Mouse (Mus musculus): Measurements from ENCODE around the gene Hs3st3a1. TPM values are rescaled to one million over a fixed set of nuclear protein-coding genes. Genes with fewer than 3 reads are reported as not detected.

Hs3st3a1 gene
- 0.45 and 0.58 TPM in 2 replicates for polyA plus RNA-seq (2015; fragmentation: Nextera tagmentation; extraction: Ambion mirVana)

DNA sequence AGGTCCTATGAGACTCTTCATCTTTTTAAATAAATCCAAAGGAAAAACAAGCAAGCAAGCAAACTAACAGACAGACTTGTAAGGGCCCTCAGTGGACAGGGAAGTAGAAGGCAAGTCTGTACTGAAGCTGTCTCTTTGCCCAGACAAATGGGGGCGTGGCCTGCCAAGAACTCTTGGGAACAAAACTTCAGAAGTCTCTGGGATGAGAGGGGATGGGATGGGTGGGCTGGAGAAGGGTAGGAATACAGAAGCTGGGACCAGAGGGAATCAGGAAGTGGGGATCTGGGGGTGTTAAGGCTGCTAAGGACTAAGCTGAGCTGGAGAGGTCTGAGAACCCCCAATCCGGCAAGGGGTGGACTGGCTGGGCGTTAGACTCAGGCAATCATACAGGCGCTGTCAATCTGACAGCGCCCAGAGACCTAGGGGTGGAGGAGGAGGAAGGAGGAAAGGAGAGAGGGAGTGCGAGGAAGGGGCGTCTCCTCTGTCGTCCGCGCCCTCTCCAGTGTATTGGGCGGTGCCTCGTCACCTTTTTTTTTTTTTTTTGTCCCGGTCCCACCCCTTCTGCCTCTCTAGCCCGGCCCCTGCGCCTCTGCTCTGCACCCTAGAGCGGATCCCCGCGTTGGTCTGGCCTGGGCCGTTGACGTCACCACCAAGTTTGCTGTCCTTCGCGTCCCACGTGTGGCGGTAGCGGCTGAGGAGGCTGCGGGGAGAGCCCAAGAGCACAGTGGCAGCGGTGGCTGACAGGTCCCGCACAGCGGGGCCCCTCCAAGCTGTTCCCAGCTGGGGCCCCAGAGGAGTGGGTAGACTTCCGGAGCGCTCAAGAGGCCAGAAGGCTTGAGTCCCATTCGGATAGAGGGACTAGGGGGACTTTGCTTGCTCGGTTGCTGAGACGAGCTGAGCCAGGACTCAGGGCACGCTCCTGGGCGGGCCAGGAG is at the start of gene Hs3st3a1:
Gene Hs3st3a1 (plus strand): TSS at position 722 of the 935 bp plus-strand sequence.

GRCm38 (mm10) chr11:64436412-64436727 is 1.2 kb downstream of the Hs3st3a1 start, which contains the start of gene F930015N05Rik:
TSS of gene F930015N05Rik (minus strand) at chr11:64436653.

Other genes with a start within 250 kb of the Hs3st3a1 start
- gene F930015N05Rik, start 1.3 kb downstream of the Hs3st3a1 start, polyA plus RNA-seq (2015; fragmentation: Nextera tagmentation; extraction: Ambion mirVana) = 0.16 and 0.26 TPM in 2 replicates